Mouse (Mus musculus) heart, adult 2 months (tissue): ENCODE results near the gene Ccdc154.
A peak's percentile ranks its signal among the peaks of the same experiment; 100 is the strongest.

Source experiments
- CTCF ChIP-seq: fragments of 200-600 bp; IDR thresholded peaks from 2 replicates; pipeline ENCODE4 v1.8.1; 2022; ENCODE audit warnings: antibody characterized with exemption, mild to moderate bottlenecking, moderate library complexity
- EP300 ChIP-seq: fragments of 200-500 bp; IDR thresholded peaks from 2 replicates; pipeline ENCODE4 v1.6.1; 2011; ENCODE audit warnings: low read depth, low read length, control low read depth; ENCODE audit not compliant: insufficient read depth
- POLR2A ChIP-seq: fragments of 200-500 bp; IDR thresholded peaks from 2 replicates; pipeline ENCODE4 v1.6.1; 2011; ENCODE audit warnings: mild to moderate bottlenecking, low read depth, low read length, control low read depth; ENCODE audit not compliant: insufficient read depth

- no peak for TF ChIP-seq CTCF
- peak; percentile 98 for TF ChIP-seq POLR2A
- peak; percentile 100 for TF ChIP-seq EP300
These were observed 21.9 kb downstream of the Ccdc154 start, which contains the start of gene BC003965 for GRCm38 (mm10) chr17:25184129-25184691.
